Mouse (Mus musculus): ENCODE results near the gene Foxl1. TPM values are rescaled to one million over a fixed set of nuclear protein-coding genes. Genes with fewer than 3 reads are reported as not detected.
"Not testable (repeated sequence)": the region's sequence is repeated elsewhere in the genome, so short reads cannot be mapped to it uniquely, and the experiment has no call there.

Foxl1 gene
- total RNA-seq, 2 experiments from 2014 or later: not detected

- no peak for ATAC-seq (replicated peaks; ENCODE audit: poor library complexity)
These were observed 3.0 kb upstream of the Foxl1 start for GRCm38 (mm10) chr8:121124547-121125239.

GRCm38 (mm10) chr8:121125311-121125876 lies 2.3 kb upstream of the Foxl1 start:
- peak; percentile 65 for ATAC-seq (replicated peaks; ENCODE audit: poor library complexity)

GRCm38 (mm10) chr8:121126191-121126590 lies 1.5 kb upstream of the Foxl1 start:
- ATAC-seq (replicated peaks; ENCODE audit: poor library complexity): no peak

- ATAC-seq (replicated peaks; ENCODE audit: poor library complexity): no peak
These were observed 1.0 kb upstream of the Foxl1 start for GRCm38 (mm10) chr8:121126694-121127093.

GRCm38 (mm10) chr8:121127291-121127701 lies 444 bp upstream of the Foxl1 start:
- no peak for ATAC-seq (replicated peaks; ENCODE audit: poor library complexity)

GRCm38 (mm10) chr8:121128531-121129264 lies 958 bp downstream of the Foxl1 start:
- ATAC-seq (replicated peaks; ENCODE audit: poor library complexity): no peak

- ATAC-seq (replicated peaks; ENCODE audit: poor library complexity): no peak
These were observed 1.7 kb downstream of the Foxl1 start for GRCm38 (mm10) chr8:121129265-121129940.

GRCm38 (mm10) chr8:121130522-121130921 lies 2.8 kb downstream of the Foxl1 start:
- peak; percentile 48; the same call in 1 of the 2 replicates for ATAC-seq (replicated peaks; ENCODE audit: poor library complexity)

GRCm38 (mm10) chr8:121132961-121133513 lies 5.3 kb downstream of the Foxl1 start:
- ATAC-seq (replicated peaks; ENCODE audit: poor library complexity): no peak

GRCm38 (mm10) chr8:121134102-121134501 lies 6.4 kb downstream of the Foxl1 start:
- ATAC-seq (replicated peaks; ENCODE audit: poor library complexity): no peak

GRCm38 (mm10) chr8:121134512-121134911 lies 6.8 kb downstream of the Foxl1 start:
- ATAC-seq (replicated peaks; ENCODE audit: poor library complexity): no peak

GRCm38 (mm10) chr8:121136856-121137255 lies 9.1 kb downstream of the Foxl1 start:
- ATAC-seq (replicated peaks; ENCODE audit: poor library complexity): no peak

- not testable (repeated sequence) for ATAC-seq (replicated peaks; ENCODE audit: poor library complexity)
These were observed 17.9 kb downstream of the Foxl1 start for GRCm38 (mm10) chr8:121145457-121146134.

- no peak for ATAC-seq (replicated peaks; ENCODE audit: poor library complexity)
These were observed 20.9 kb downstream of the Foxl1 start for GRCm38 (mm10) chr8:121148573-121149083.

- ATAC-seq (replicated peaks; ENCODE audit: poor library complexity): no peak
These were observed 24.7 kb downstream of the Foxl1 start for GRCm38 (mm10) chr8:121152394-121152793.

- 0 out of 2 replicates have a peak, but pooled peaks have one; percentile 21 for ATAC-seq (replicated peaks; ENCODE audit: poor library complexity)
These were observed 29.3 kb downstream of the Foxl1 start for GRCm38 (mm10) chr8:121156990-121157491.

GRCm38 (mm10) chr8:121158812-121159211 lies 31.1 kb downstream of the Foxl1 start:
- peak; percentile 40; the same call in 1 of the 2 replicates for ATAC-seq (replicated peaks; ENCODE audit: poor library complexity)

GRCm38 (mm10) chr8:121161437-121161836 lies 33.7 kb downstream of the Foxl1 start:
- ATAC-seq (replicated peaks; ENCODE audit: poor library complexity): no peak

- no peak for ATAC-seq (replicated peaks; ENCODE audit: poor library complexity)
These were observed 34.7 kb downstream of the Foxl1 start for GRCm38 (mm10) chr8:121162413-121162812.

All from megakaryocyte progenitor cell, adult 5-6 weeks (primary cell).